Mouse (Mus musculus) spleen, postnatal 10 days (tissue): ENCODE measurements around the gene Wars2.
A peak's percentile ranks its signal among the peaks of the same experiment; 100 is the strongest.

Experiments
- DNase-seq, 2 experiments: peaks; one replicate each; pipeline ENCODE4 v3.0.0; 2021 to 2022; ENCODE audit warnings: low spot score in 2 of 2

Gene Wars2

DNA sequence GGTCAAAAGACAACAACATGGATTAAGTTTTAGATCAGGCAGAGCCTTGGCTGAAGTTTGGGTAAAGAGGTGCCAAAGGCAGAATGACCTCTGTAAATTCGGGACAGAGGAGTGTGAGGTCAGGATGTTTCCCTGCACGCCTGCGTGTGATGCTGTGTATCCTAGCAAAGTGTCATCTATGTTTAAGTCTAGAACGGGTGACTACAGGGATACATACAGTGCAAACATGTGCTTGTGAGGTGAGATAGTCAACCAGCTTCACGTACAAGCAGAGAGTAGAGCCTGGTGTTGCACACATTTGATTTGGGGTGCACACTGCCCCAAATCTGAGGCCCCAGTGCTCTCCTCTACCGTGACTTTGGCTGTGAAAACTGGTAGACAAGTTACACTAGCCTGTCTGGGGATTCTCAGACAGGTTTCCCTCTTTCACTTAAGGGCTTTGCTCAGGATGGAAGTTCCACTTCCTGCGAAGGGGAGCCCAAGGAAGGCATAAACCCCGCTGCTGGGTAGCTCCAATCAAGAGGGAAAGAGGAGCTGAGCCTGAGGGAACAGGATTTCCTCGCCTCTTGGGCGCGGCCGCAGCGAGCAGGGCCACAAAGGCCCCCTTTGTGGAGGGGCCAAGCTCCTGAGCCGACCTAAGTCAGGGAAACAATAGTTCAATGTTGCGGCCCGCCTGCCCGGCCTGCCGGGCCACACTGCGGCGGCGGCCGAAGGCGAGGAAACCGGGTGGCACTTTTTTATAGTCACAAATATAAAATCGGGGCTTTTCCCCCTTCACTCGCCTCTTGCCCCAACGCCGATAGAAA, 107.3 kb downstream of the Wars2 start:
- DNase-seq = no peak

- no peak for DNase-seq
Measured at GRCm38 (mm10) chr3:99248831-99249550, 108.1 kb downstream of the Wars2 start.

GRCm38 (mm10) chr3:99249551-99249870, 108.6 kb downstream of the Wars2 start:
- no peak for DNase-seq

GRCm38 (mm10) chr3:99249906-99250305, 109.0 kb downstream of the Wars2 start:
- no peak for DNase-seq

DNA sequence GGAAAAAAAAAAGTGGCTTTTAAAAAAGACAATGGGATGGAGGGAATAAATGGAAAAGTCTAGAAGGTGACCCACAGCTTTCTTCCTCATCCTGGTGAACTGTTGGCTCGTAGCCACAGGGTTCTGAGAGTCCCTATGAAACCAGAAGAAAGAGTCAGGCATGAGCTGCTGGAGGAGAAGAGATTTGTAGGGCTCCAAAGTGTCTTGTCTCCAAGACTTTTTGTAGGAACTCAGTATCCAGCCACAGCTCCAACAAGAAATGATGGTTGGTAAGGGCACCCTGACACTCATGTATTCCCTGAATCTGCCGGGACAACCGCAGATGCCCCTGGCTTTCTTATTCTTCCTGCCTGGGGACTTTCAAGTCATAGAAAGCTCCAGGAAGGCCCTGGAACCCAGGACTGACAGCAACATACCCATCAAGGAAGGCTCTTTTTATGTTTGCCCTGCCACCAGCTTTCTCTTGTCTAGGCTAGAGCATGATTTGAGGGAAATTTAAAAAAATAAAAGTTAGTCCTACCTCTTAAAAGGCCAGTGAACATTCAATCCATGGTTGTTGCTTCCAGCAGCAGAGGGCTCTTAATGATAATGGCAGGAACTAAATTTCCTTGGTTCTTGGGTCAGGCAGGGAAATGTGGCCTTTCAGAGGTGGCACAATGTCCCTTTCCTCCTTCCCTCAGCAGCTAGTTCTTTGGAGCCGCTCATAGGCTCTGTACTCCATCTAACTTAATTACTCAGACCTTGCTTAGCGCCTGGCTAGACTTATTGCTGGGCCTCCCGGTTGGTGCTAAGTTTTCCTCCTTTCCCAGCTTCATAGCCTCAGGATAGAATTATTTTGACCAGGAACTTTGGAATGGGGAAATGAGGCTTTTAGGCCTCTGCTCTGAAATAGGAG, 110.7 kb downstream of the Wars2 start:
- no peak for DNase-seq

GRCm38 (mm10) chr3:99252461-99253091, 111.7 kb downstream of the Wars2 start:
- no peak for DNase-seq

DNA sequence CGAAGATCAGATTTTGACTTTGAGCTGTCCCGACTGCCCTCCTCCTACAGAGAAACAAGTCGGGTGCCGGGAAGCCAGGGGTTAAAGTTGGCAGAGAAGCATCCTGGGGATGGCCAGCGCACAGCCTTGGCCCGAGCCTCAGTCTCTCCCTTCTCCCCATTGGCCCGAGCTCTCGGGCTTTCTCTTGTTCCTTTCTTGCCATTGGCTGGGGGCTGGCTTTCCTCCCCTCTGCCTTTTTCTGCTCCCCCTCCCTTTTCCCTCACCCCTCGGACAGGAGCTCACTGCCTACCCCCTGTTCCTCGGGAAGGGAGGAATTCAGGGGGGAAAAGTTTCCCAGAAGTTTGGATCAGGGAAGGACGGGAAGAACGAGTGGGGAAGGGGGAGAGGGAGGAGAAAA, 112.2 kb downstream of the Wars2 start:
- no peak for DNase-seq

- DNase-seq = peak in 1 of 2 experiments; percentile 30
Measured at GRCm38 (mm10) chr3:99253497-99254451, 112.9 kb downstream of the Wars2 start.

DNA sequence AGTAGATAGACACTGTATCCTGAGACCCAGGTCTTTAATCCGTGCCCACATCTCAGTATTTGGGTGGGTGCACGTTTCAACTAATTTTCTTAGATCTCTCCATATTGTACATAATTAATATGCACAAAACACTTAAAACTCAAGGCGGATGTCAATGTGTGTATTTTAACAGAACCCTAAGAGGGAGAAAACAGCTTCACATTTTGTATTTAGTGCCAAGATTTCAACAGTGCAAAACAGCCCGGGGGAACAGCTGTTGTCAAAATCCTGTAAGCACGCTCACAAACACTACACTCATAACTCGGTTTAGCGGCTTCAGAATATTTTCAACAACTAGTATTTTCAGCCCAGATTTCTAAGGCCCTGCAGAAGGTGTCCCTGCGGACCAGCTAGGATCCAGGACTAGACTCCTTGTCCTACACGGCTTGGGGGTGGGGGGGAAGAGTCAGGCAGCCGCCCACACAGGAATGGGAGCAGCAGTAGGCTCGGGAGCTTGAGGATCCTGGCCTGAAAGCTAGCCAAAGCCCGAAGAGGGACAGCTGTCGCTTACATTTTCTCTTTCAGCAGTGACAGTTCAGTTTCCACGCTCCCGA, 113.8 kb downstream of the Wars2 start:
- no peak for DNase-seq

DNA sequence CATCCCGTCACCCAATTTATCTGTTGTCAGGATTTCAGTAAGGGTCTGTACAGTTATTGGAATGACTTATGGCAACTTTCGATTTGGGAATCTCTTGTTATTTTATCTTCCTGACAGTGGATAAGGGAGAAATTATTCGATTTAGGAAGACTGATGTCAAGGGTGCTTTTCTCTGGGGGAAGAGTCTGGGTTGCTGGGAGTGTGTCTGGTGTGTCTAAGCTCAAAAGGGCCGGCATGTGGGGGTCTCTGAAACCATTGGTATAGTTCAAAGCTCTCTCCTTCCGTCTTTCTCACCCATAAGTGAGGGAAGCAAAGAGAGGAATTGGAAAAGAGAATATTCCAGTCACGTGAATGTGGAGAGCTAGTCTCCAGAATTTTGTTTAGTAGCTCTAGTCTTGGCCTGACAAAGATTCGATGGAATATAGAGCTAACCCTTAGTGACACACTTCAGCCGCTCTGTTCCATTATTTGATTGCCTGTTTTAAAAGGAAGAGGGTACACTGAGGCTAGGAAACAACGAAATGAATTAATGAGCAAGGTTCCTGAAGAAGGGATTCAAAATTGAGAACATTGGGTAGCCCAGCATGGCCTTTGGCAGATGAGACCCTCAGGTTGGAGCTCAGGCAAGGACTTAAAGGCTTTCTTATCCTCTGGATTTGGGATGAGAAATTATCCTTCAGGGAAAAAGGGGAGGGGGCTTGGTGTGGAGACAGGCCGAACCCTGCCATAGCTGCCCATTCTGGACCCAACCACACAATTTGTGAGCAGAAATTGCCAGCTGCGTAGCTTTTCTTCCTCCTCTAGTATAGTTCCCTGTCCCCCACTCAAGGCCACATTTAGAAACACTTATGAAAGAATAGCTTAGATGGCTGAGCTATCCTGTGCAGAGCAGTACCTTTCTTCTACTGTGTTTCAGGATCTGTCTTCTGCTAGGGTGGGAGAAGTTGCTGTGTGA, 114.8 kb downstream of the Wars2 start:
- no peak for DNase-seq

- no peak for DNase-seq
Measured at GRCm38 (mm10) chr3:99256366-99256750, 115.5 kb downstream of the Wars2 start.

DNA sequence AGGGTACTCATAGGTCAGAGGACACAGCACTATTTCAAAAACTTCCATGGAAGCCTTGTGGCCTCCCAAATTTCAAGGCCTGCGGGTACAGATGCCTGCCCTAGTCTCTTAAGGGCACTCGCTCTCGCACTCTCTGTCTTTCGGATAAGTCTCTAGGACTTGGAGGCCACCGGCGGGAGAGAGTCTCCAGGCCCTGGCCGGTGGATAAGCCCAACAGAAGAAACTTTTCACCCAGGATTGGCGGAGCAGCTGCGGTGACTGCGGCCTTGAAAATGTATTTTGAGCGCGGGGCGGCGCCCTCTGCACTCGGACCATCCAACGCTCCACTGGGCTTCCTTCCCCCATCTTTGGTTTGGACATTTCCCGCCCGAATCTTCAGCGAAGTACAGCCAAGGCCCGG, 115.9 kb downstream of the Wars2 start:
- no peak for DNase-seq

GRCm38 (mm10) chr3:99257586-99258577, 117.0 kb downstream of the Wars2 start:
- no peak for DNase-seq

GRCm38 (mm10) chr3:99259741-99260270, 118.9 kb downstream of the Wars2 start:
- DNase-seq = no peak

DNA sequence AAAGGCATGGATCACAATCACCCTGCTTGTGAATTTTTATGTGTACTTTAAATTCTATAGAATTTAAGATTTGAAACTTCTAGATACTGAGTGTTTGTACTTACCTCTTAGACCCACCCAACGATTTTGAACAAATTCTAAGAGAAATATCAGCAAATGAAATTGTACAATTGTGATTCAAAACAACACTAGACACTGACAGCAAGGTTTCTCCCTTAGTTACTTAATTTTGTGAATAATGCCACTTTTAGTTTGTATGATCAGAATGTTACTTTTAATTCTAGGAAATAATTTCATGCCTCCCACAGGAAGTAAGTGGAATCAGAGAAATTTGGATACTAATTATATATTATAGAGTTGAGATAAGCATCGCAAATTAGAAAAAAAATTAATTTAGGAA, 119.5 kb downstream of the Wars2 start:
- no peak for DNase-seq

GRCm38 (mm10) chr3:99261371-99261791, 120.5 kb downstream of the Wars2 start:
- DNase-seq = no peak

GRCm38 (mm10) chr3:99261986-99262385, 121.1 kb downstream of the Wars2 start:
- no peak for DNase-seq

DNA sequence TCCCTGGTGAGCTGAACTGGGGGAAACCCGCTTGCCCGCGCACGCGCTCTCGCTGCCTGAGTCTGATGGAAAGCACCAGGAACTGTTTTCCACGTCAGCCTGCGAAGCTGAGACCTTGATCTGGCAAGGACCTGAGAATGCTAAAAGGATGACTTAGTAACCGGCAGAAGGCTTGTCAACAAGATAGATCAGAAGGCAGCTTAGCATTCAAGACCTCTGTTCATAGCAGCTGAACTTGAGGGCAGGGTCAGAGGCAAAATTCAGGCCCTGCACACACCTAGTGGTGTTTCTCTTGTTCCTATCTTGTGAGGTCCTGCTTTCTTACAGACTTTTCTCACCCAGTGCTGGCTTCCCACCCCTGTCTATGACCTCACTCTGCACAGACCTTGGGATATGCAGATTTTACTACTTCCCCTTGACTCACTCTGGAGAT, 122.6 kb downstream of the Wars2 start:
- DNase-seq = no peak
